Mouse (Mus musculus): ENCODE measurements around the gene Pde7b.

Gene Pde7b

DNA sequence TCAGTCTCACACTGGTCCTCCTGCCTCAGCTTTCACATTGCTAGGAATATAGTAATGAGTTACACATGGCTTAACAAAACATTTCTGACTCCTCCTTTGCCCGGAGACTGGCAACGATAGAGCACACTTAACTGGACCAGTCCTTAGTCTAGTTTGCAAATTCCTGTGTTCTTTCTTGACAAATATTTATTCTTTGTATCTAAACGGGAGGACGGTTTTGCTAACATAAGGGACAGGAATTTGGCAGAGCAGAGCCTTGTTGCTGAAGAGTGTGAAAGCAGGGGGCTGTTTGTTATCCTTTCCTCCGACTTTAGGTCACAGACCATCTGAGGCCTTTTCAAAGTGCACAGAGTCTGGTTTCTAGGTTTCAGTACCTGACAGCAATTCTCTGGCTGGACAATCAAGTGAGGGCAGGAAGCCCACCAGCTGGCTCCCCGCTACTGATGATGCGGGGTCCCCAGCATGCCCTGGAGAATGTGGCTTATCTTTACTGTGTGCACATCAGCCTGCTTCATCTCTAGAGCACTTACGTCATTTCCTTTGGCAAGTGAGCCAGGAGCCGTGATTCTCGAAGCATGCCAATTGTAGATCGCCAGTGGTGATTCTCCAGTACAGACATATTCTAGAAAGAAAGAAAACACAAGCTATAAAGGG is 306.5 kb downstream of the Pde7b start:
- no peak for DNase-seq

DNA sequence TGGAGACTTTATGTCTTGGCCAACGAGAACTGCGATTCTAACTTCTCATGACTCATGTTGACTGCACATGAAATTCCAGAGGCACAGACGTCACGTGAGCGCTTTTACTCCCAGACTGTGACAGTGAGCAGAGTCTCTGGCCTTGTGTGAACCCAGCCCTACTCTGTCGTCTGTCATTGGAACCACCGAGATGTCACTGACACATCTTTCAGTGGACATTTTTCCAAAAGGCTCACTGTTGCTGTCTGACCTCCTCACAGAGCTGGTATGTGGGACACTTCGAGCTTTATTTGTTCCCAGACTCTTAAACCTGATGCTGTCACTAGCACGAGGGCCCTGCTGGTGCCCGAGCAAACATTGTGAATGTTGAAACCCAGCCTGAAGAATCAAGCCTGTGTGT is 315.7 kb downstream of the Pde7b start:
- no peak for DNase-seq

DNA sequence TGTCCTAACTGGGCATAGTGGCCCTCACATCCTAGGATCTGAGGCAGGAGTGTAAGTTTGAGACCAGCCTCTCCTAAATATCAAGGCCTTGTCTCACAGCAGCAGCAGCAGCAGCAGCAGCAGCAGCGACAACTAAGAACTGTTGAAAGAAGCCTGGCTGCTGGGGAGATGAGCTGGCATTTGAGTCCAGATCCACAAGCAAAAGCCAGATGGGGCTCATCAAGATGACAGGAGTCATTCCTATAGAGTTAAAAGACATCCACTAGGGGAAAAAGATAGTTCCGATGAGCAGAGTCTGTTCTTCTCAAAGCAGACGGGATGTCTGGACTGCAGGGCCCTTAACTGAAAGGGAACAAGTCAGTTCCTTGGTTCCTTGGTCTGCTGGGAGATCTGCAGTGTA is 316.5 kb downstream of the Pde7b start:
- DNase-seq = no peak

DNA sequence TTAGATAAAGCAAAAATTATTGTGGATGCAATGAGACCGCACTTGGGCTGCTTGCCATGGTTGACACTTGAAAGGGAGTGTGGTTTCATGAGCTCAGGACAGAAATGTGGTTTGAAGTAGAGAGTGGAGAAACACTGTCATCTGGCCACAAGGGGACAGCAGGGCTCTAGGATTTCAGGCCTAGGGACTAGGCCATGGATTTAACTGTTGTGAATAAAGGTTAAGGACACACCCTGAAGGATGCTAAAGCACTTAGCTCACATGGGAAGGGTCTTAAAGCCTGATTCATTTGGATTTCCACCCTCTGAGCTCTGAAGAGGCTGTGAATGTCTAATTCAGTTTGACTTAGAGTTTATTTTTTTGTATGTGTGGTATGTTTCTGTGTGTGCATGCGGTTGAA is 319.4 kb downstream of the Pde7b start:
- peak; percentile 21 to 61 for DNase-seq

DNA sequence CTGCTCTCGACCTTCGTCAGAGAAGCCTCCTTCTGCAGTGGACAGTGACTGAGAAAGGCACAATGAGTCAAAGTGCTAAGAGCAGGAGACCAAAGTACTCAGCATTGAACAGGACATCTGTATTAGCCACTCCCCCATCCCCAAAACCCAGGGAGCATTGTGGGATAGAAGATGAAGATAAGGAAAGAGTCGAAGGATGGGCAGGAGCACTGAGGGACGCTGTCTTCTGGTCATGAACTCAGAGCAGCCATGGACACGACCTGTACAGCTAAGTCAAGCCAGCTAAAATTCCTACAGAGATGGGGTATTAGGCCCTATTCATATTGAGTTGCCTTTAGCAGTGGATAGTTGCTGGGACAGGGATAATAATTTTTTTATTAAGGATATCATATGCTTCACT is 321.9 kb downstream of the Pde7b start:
- DNase-seq = no peak

DNA sequence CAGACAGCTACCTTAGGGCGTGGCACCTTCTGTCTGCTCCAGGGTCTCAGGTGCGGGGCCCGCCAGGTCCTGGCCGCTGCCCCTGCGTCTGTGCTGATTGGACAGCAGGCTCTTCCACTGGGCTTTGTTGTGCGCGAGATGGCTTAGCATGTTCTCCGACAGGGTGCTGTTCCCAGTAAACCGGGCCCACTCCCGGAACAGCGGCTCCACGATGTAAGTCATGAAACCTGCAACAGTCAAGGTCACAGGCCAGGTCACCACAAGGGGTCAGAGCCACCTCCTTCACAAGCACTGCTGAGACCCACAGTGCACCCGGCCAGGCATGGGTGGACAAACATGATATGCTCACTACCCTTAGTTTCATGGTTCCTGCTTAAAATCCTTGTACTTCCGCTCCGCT is 324.5 kb downstream of the Pde7b start:
- DNase-seq = no peak

DNA sequence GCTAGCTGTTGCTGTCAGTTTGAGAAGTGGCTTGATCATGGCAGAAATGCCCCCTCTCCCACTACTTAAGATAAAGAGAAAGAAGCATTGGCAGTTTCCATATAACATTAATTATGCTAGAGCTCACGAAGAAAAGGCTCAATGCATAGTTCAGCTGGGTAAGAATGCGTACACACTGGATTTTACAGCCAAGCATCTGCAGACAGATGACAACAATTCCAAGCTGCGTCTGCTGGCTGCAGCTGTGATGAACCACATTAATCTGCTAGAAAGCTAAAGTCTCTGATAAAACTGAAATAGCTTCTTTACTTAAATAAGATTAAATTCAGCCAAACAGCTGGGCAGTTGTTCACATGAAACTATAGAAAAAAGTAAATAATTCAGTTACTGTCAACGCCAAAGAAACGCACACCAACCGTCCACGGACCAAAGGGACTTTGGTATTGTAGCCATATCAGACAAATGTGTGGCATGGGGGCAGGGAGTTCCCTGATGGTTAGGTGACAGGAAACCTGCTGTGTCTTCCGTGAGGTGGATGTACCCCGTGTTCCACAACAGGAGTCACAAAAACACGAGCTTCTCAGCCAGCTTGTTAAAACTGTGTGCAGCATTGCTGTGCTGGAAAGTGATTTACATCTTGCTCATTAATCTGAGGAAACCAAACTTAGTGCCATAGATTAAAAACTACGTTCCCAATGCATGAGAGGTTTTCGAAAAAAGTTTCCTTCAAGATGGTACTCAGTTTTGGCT is 326.1 kb downstream of the Pde7b start:
- no peak for DNase-seq

DNA sequence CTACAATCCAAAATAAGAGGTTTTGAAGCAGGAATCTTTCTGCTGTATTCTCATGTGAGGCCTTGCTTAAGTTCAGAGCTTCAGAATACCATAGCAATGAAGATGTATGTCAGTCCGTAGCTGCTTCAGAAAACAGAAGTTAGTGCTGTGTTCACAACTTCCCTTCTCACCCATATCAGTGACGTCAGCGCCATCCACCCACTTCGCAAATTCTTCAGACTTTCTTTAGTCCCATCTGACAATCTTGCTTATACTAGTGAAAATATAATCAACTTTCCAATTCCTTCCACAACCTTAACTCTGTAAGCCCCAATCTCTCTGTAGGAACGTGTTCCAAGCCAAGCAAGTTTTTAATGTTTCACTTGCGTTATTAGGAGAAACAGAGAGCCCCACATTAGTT is 326.7 kb downstream of the Pde7b start:
- no peak for DNase-seq

DNA sequence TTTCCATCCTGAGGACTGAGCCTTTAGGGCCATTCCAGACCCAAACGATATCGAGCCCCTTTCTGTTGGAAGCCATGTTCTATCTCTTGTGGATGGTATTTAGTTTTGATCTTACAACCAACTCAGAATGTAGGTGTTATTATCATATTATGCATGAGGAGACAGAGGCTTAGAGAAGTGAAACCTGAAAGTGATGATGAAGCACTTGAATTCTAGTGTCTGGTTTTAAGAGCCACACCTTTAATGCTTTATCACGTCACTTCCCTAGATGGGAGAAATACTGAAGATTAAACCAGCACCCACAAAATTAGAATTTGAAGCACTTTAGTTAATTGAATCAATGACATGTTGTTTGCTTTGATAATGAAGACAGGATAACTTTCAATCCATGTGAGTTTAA is 329.1 kb downstream of the Pde7b start:
- DNase-seq = no peak

DNA sequence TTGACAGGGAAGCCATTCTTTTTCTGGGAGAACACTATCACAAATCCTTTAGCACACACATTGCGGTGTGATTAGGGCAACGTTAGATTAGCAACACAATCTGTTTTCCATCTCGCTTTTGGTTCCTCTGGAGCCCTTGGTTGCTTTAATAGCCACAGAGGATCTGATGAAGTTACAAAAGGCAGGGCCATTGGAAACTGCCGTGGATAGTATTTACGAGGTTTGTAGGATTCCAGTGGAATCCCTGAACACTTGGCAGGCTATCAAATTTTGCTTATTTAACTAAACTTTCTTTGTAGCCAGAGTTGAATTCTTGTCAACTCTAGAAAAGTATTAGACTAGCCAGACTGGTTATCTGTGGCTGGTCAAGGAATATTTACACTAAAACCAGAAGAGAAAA is 330.1 kb downstream of the Pde7b start:
- no peak for DNase-seq

DNA sequence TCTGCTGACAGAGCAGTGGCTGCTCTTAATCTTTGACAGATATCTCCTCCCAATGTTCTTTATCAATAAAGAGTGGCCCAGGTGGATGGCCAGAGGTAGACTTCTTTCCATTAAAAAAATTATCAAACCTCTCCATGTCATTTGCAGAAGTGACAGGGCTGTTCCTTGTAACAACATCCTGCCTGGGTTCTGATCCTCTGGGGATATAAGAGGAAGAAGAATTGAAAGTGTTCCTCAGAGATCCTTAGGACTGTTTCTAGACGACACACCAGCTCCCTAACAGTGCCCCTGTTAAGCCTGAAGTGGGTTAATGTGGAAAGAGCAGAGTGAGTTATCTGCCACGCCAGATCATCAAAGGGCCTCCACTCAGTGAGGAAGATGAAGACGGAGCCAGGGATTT is 334.3 kb downstream of the Pde7b start:
- no peak for DNase-seq

DNA sequence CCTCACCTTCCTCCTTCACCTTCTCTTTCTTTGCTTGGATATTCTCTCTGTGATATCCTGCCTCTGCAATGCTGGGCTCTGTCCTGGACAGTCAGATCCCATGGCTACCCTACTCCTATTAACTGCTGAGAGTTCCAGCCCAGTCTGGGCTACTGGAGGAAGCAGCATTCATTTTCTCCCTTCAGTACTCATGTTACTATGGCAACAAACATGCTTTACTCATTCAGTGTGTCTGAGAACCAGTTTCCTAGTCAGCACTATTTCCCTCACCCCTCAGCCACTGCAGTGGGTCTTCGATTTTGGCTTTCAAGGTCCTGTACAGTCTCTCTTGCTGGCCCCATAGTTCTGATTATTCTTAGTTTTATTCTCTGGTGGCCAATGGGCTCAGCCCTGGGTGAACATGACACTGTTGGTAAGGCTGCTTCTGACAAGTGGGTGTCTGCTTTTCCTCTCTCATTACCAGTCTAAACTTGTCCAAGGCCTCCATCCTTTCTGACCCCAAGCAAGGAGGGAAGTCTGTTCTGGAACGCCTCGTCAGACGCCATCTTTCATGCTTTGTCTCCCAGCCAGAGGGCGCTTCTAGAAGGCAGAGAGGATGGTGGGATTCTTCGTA is 342.0 kb downstream of the Pde7b start:
- DNase-seq = no peak

DNA sequence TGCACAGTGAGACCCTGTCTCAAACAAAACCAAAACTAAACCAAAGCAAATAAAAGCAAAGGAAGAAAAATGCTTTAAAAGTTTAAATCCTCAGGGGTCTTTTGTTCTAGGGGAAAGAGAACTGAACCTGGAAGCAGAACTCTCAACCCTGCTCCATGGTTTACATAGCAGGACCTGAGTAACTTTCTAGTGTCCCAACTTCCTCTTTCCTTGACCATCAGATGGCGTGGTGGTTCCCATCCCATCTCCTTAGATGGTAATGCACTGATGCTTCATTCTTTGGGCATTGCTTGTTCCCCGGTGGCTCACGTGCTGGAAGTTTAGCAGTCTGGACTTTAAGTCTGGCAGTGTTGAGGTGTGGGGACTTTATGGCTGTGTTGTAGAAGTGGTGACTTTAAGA is 343.5 kb downstream of the Pde7b start:
- DNase-seq = no peak

DNA sequence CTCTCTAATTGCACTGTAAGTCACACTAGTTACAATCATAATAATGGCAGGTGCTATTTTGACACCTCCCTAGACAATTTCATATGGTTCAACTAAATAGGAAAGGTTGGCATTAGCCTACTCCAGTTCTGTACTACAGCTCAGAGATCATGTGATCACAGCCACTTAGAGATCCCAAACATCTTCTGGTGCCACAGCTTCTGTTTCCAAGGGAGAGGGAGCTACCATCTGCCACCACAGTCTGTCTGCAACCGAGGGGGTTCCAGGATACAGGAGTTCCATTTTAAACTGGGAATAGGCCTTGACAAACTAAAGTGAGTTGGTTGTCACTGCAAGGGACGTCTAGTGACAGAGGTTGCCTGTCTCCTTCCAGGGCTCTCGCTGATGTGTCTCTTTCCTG is 344.1 kb downstream of the Pde7b start:
- no peak for DNase-seq

DNA sequence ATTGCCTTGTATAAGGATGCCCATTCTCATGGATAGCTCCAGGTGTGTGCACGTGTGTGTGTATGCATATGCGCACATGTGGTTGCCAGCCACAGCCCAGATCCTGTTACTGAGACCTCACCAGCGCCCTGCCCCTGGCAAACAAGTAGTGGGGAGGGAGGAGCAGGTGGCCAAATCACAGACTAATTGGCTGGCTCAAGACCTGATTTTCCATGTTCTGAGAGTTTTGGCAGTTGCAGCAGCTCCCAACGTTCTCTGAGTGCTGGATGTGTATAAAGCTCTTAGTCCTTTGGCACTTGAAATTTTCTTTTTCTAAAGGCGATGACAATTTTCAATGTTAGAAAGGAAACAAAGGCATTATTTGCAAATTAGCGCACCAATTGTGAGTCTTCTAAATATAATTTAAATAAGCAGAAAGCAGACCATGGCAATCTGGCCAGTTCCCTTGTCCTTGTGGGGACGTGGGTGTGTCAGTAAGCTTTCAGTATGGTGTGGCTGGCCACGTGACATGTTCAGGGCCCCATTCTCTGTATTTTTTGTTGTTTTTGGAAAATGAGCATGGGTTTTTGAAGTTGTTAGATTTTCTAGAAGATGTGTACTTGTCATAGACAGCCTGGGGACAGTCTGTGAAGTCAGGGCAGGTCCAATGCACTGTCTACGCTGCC is 345.7 kb downstream of the Pde7b start:
- no peak for DNase-seq

DNA sequence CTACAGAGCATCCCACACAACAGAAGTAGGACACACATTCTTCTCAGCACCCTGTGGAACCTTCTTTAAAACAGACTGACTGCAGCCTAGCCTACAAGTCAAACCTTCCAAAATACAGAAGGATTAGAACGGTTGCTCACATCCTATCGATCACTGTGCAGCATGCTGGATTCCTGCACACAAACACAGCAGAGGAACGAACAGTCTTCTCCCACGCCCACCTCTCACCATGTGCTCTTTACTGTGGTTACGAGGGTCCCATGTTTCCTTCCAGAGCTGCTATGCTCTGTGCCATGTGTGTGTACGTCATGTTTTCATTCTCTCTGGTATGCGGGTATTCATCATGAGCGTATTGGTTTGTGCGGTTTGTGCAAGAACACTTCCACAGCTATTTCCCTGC is 347.3 kb downstream of the Pde7b start:
- no peak for DNase-seq

DNA sequence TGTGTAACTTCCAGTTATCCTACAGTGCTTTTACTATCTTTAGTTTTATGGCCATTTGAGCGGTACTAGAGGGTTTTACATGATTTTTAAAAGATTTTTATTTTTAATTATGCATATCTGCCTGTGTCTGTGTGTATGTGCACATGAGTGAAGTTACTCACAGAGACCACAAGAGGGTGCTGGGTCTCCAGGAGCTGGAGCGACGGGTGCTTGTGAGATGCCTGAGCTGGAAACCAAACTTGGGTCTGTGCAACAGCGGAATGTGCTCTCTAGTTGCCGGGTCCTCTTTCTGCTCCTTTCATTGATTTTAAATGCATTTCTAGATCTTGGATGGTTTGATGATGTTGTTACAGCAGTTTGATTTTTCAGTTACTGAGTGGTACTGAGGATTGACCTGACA is 352.8 kb downstream of the Pde7b start:
- no peak for DNase-seq

DNA sequence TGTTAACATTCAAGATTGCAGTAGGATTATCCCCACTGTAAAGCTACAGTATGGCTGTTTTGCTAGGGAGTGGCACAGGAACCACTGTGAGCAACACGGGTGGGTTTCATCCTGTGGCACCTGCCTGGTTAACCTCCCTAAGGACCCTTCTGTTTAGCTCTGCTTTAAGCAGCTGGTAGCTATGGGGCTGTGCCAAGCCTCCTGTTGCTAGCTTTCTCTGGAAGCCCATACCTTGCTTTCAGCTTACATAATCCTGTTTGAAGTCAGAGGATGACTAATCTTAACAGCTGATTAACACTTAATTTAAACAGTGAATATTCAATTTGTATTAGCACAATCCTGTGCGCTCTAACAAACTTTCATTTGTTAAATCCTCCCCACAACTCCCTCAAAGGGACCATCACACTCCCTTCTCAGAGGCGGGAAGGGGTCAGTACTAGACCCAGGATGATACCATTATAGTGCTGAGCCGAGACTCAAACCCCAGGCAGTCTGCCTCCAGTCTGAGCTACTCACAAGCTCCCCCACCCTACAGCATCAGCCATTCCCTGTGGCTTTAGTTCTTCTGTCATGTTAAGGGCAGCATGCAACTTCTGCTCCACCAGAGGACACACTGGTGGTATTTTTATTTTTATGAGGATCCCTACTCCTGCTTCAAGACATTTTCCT is 362.3 kb downstream of the Pde7b start:
- no peak for DNase-seq

DNA sequence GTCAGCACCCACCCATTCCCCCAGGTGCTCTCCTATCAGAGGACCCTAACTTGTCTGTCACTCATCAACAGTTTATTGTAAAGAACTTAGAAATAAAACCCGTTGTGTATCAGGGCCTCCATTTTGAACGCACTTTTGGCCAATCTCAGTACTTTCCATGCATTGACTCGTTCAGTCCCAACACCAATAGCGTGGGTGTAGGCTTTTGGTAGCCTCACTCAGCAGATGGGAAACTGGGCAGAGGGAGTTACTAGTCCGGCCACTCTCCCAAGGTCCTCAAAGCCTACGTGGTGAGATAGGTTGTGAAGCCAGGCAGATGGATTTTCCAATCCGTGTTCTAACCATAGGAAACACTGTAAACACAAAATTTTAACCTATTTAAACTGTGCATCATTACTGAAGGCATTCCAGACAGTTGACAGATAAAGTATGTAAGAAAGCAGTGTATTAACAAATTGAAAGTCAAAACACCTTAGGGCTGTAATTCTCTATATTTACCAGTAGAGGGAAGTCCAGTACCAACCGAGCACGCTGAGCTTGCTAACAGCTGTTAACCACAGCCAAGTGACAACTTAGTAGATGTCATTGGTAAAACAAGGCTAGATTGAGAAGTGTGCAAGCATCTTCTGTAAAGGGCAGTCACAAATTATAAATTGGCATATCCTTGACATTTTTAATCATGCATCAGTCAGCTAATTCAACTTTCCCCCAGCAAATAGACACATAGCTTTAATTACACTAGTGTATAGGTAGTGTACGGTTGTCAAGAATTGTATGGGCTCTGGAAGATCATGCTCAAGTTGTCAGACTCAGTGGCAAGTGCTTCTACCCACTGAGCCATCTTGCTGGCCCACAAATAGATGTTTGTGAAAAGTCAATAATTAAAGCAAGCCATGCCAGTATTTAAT is 363.1 kb downstream of the Pde7b start:
- peak in 1 of 2 experiments; percentile 6 for DNase-seq

DNA sequence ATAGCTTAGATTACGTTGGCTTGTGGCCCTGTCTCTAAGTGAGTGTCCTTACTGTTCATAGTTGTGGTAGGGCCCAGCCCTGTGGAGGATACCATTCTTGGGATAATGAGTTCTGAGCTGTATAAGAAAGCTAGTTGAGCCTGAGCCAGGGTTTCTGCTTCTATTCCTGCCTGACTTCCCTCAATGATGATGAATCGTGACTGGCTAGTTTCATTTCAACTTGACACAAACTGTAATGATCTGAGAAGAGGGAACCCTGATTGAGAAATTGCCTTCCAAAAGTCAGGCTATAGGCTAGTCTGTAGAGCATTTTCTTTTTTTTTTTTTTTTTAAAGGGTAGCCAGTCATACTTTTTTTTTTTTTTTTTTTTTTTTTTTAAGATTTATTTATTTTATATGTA is 376.0 kb downstream of the Pde7b start:
- no peak for DNase-seq
